Mouse (Mus musculus): ENCODE results near the gene Slc37a1. TPM values are rescaled to one million over a fixed set of nuclear protein-coding genes. Genes with fewer than 3 reads are reported as not detected.
A peak's percentile ranks its signal among the peaks of the same experiment; 100 is the strongest.

Gene Slc37a1
- polyA plus RNA-seq, 1 experiment from 2014 or later, result 6.7 TPM

DNA sequence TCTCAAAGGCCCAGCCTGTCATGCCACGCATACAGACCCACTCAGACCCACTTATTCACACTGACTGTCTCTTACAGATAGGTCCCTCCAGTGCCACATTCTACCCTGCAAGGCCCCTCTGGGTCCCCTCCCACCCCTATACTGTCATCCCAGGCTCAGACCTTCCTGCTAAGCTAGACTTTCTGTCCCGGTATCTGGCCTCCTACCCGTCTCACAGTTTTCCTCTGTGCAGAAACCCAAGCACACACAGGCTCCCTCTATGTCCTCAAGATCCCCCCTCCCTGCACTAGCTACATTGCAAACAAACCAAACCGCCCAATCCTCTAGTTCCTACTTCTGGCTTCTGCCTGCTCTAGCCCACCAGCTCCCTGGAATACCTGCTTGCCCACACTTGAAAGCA is 8.7 kb upstream of the Slc37a1 start:
- ATAC-seq (ENCODE audit: extremely low read depth, insufficient number of reproducible peaks, low FRiP score, low TSS enrichment), result no peak
- no peaks in the 10 kb centered on the region; the same call in 1 of the 2 replicates for H3K27me3 ChIP-seq (replicated peaks)
- no peak overlapping the region; the same call in 1 of the 2 replicates for H3K4me2 ChIP-seq
- H3K4me1 ChIP-seq, result peaks cover 11% of the 10 kb centered on the region; the same call in 1 of the 2 replicates
- H3K9ac ChIP-seq, result no peak overlapping the region
- H3K9me3 ChIP-seq, result no peaks in the 10 kb centered on the region
- H3K4me3 ChIP-seq, result no peak overlapping the region
- H3K27ac ChIP-seq (replicated peaks), result no peak overlapping the region
- H3K36me3 ChIP-seq, result no peaks in the 10 kb centered on the region
- 73% methylated on average over 4 of the region's 4 CpGs for WGBS

DNA sequence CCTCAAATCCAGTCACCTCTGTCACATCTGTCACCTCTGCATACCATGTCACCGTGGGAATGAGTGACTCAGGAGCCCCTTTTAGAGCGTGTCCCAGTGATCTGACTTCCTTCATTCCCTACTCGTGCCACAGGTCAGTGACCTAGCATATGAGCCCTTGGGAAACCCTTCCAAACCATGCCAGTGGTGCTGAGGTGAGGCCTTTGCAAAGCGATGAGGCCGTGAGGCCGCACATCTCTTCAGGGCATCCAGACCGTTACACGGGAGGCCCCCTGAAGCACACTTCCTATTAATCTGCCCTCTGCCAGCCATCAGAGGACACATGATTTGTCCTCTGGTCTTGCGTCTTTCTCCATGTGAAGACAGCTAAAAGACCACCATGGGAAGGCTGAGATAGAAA is 7.1 kb upstream of the Slc37a1 start:
- Histone ChIP-seq H3K27me3 (replicated peaks) (no peaks in the 10 kb centered on the region), H3K27ac (replicated peaks) (no peak overlapping the region), H3K9ac (no peak overlapping the region), H3K4me3 (no peak overlapping the region), H3K36me3 (no peaks in the 10 kb centered on the region), H3K4me2 (no peak overlapping the region), H3K4me1 (peaks cover 11% of the 10 kb centered on the region; the same call in 1 of the 2 replicates), H3K9me3 (no peaks in the 10 kb centered on the region)
- no peak for ATAC-seq (ENCODE audit: extremely low read depth, insufficient number of reproducible peaks, low FRiP score, low TSS enrichment)
- 57% methylated on average over 9 of the region's 9 CpGs for WGBS

DNA sequence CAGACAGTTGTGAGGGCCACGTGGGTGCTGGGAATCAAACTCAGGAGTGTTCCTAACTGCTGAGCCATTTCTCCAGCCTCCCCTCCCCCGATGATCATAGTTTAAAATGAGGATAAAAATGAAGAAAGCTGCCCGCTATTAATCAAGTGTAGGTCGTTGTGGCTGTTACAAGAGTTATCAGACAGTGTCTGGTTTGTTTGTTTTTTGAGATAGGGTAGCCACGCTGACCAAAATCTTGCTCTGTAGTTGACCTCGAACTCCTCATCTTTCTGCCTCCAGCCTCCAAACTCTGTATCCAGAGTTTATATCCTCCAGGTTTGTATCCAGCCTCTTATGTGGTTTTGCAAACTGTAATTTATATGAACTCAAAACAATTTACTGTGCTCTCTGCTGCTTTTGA is 6.3 kb upstream of the Slc37a1 start:
- Histone ChIP-seq H3K4me2 (no peak overlapping the region), H3K9ac (no peak overlapping the region), H3K9me3 (no peaks in the 10 kb centered on the region), H3K4me1 (peaks cover 11% of the 10 kb centered on the region; the same call in 1 of the 2 replicates), H3K4me3 (no peak overlapping the region), H3K27ac (replicated peaks) (no peak overlapping the region), H3K27me3 (replicated peaks) (no peaks in the 10 kb centered on the region), H3K36me3 (no peaks in the 10 kb centered on the region)
- no peak for ATAC-seq (ENCODE audit: extremely low read depth, insufficient number of reproducible peaks, low FRiP score, low TSS enrichment)
- WGBS, result 51% methylated on average over 6 of the region's 6 CpGs

DNA sequence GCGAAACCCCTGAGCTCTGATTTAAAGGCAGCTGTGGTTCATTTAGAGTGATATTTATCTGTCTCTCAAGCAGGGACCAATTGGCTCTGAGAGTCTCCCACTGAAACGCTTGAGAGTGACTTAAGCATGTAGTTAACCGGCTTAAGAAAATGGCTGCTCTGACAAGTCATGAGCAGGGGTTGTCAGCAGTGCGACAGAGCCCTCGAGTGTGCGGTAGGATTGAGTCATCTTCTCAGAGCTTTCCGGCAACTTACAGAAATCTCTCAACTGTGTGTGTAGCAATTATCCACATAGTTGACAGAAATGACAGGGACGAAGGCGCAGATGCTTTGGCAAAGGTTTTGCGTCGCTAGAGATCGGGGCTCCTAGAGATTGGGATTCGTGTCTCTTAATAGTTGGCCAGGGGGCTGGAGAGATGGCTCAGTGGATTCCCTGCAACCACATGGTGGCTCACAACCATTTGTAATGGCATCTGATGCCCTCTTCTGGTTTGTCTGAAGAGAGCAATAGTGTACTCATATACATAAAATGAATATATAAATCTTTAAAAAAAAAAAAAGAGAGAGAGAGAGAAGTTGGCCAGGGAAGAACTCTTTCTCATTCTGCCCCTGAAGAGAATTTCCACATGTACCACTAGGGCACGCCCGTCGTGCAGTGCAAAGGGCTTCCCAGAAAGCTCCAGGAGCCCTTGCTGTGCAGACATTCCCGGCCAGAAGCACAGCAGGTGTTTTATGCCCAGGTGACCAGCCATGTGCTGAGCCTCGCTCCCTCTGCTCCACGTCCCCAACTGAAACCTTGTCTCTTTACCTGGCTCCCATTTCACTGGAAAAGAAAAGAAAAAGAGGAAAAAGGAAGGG is 4.5 kb upstream of the Slc37a1 start:
- Histone ChIP-seq H3K4me3 (no peak overlapping the region), H3K27ac (replicated peaks) (no peak overlapping the region), H3K27me3 (replicated peaks) (no peaks in the 10 kb centered on the region), H3K9me3 (no peaks in the 10 kb centered on the region), H3K4me1 (0 out of 2 replicates have a peak, but pooled peaks cover 4% of the 10 kb centered on the region), H3K9ac (no peak overlapping the region), H3K4me2 (no peak overlapping the region), H3K36me3 (no peaks in the 10 kb centered on the region)
- ATAC-seq (ENCODE audit: extremely low read depth, insufficient number of reproducible peaks, low FRiP score, low TSS enrichment), result no peak
- 39% methylated on average over 19 of the region's 19 CpGs for WGBS

DNA sequence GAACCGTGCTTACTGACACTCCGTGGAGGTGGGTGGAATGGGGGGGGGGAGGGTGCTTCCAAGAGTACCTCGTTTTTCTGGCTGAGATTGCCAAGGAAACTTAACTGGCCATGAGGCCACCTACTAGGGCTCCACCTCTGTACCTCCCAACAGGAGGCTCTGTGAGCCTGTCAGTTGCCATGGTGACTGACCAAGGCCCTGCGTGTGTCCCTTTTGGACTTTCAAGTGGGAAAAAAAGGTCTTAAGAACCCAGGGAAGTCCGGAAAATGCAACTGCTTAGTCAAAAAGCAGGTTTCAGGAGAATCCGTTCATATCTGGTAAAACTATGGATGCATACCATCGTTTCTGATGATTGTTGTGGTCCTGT is 3.9 kb upstream of the Slc37a1 start:
- Histone ChIP-seq H3K4me1 (no peaks in the 10 kb centered on the region), H3K27me3 (replicated peaks) (no peaks in the 10 kb centered on the region), H3K4me2 (no peak overlapping the region), H3K9ac (no peak overlapping the region), H3K27ac (replicated peaks) (no peak overlapping the region), H3K9me3 (no peaks in the 10 kb centered on the region), H3K4me3 (no peak overlapping the region), H3K36me3 (no peaks in the 10 kb centered on the region)
- 30% methylated on average over 7 of the region's 7 CpGs for WGBS
- ATAC-seq (ENCODE audit: extremely low read depth, insufficient number of reproducible peaks, low FRiP score, low TSS enrichment), result no peak

DNA sequence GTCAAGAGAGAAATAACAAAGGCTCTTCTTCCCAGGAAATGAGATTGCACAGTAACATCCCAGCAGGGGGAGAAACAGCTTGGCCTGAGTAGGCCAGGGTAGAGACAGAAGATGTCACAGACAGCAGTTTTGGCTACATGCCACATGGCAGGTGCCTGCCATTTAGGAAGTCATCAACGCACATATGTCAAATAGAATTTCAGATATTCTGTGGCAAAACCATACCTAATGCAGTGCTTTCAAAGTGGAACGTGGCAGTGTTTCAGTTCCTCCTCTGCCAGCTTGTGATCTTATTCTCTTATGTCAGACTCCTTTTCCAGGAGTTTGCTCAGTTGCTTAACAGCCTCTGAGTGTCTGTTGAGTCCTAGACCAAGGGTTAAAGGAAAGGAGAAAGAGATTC is 725 bp upstream of the Slc37a1 start:
- Histone ChIP-seq H3K4me1 (no peaks in the 10 kb centered on the region), H3K27ac (replicated peaks) (no peak overlapping the region), H3K36me3 (no peaks in the 10 kb centered on the region), H3K9me3 (no peaks in the 10 kb centered on the region), H3K9ac (no peak overlapping the region), H3K4me3 (no peak overlapping the region), H3K4me2 (no peak overlapping the region), H3K27me3 (replicated peaks) (no peaks in the 10 kb centered on the region)
- 73% methylated on average over 2 of the region's 2 CpGs for WGBS
- ATAC-seq (ENCODE audit: extremely low read depth, insufficient number of reproducible peaks, low FRiP score, low TSS enrichment), result no peak

DNA sequence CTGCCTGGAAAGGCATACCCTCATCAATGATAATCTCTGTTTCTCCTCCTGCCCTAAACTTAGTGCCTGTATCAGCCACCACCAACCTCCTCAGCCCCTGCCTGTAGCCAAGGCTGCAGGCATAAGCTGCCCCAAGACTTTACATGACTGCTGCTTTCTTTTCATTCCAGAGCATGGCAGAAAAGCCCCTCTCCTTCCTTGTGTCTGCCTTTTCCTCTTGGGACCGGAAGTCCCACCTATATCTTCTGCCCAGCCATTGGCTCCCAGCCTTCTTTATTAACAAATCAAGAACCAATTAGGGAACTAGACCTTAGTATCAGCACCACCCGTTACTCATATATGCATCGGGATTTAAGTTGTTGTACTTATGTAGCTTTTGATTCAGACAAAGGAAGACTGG is 624 bp downstream of the Slc37a1 start:
- H3K4me3 ChIP-seq, result no peak overlapping the region
- no peak overlapping the region for H3K4me2 ChIP-seq
- 75% methylated on average over 3 of the region's 3 CpGs for WGBS
- no peak overlapping the region for H3K27ac ChIP-seq (replicated peaks)
- no peaks in the 10 kb centered on the region for H3K9me3 ChIP-seq
- no peak for ATAC-seq (ENCODE audit: extremely low read depth, insufficient number of reproducible peaks, low FRiP score, low TSS enrichment)
- H3K27me3 ChIP-seq (replicated peaks), result no peaks in the 10 kb centered on the region
- no peak overlapping the region for H3K9ac ChIP-seq
- no peaks in the 10 kb centered on the region for H3K4me1 ChIP-seq
- no peaks in the 10 kb centered on the region for H3K36me3 ChIP-seq

DNA sequence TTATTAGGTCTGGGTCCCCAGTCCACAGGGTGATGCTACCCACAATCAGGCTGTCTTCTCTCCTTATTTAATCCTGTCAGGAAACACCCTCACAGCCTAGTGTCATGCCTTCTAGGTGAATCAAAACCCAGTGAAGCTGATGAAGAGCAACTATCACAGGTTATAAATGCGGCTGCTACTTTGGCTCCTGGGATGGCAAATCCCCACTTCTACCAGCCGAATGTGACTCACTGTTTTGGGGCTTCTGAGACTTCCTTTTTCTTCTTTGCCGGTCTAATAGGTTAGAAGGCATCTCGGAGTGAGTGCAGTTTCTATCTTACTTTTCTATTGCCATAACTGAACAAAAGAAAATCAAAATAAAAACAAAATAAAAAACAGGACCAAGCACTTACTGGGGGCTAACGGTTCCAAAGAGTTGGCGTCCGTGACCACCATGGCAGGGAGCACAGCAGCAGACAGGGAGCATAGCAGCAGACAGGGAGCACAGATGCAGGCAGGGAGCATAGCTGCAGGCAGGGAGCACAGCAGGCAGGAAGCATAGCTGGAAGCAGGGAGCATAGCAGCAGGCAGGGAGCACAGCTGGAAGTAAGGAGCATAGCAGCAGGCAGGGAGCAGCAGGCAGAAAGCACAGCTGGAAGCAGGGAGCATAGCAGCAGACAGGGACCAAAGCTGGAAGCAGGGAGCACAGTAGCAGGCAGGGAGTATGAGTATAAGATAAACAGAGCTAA is 2.6 kb downstream of the Slc37a1 start:
- Histone ChIP-seq H3K4me1 (no peaks in the 10 kb centered on the region), H3K9ac (no peak overlapping the region), H3K9me3 (no peaks in the 10 kb centered on the region), H3K27me3 (replicated peaks) (no peaks in the 10 kb centered on the region), H3K27ac (replicated peaks) (no peak overlapping the region), H3K36me3 (no peaks in the 10 kb centered on the region), H3K4me2 (no peak overlapping the region), H3K4me3 (no peak overlapping the region)
- ATAC-seq (ENCODE audit: extremely low read depth, insufficient number of reproducible peaks, low FRiP score, low TSS enrichment), result no peak
- 52% methylated on average over 7 of the region's 7 CpGs for WGBS

DNA sequence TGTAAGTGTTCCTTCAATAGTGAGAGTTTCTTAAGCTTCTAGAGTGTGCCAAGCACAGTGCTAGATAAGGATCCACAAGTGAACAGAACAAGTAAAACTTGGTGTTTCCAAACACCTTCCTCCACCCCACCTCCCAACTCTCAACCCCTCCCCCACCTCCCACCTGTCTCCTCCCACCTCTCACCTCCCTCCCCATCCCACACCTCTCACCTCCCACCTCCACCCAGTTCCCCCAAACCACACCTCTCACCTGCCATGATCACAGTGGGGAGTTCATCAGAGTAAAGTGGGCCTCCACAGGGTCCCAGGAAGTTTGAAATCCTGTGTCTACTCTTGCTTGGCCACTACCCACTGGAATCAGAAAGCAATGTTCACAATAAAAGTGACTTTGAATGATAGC is 3.7 kb downstream of the Slc37a1 start:
- H3K4me2 ChIP-seq, result no peak overlapping the region
- H3K27ac ChIP-seq (replicated peaks), result no peak overlapping the region
- H3K9ac ChIP-seq, result no peak overlapping the region
- peaks cover 3% of the 10 kb centered on the region for H3K27me3 ChIP-seq (replicated peaks)
- no peaks in the 10 kb centered on the region for H3K36me3 ChIP-seq
- H3K4me3 ChIP-seq, result no peak overlapping the region
- peaks cover 2% of the 10 kb centered on the region for H3K4me1 ChIP-seq
- no peak for ATAC-seq (ENCODE audit: extremely low read depth, insufficient number of reproducible peaks, low FRiP score, low TSS enrichment)
- H3K9me3 ChIP-seq, result no peaks in the 10 kb centered on the region

DNA sequence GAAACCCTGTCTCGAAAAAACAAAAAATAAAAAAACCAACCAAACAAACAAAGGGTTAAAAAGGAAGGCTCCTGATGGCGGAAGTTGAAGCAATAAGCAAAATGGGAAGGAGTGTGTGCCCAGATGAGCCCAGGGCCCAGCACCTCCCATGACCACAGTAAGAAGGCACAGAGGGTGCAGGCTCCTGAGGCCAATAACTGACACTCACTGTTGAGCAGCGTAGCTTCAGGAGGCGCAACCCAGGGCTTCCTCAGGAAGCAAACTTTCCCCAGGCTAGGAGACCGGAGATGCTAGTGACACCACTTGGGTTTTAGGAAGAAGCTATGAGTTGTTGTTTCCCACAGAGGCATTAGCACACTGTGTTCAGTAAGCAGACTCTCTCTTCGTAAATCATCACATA is 4.3 kb downstream of the Slc37a1 start:
- no peak for ATAC-seq (ENCODE audit: extremely low read depth, insufficient number of reproducible peaks, low FRiP score, low TSS enrichment)
- WGBS, result 69% methylated on average over 6 of the region's 6 CpGs
- Histone ChIP-seq H3K9ac (no peak overlapping the region), H3K27ac (replicated peaks) (no peak overlapping the region), H3K4me1 (peaks cover 7% of the 10 kb centered on the region), H3K9me3 (no peaks in the 10 kb centered on the region), H3K4me3 (no peak overlapping the region), H3K36me3 (no peaks in the 10 kb centered on the region), H3K27me3 (replicated peaks) (peaks cover 9% of the 10 kb centered on the region), H3K4me2 (no peak overlapping the region)

DNA sequence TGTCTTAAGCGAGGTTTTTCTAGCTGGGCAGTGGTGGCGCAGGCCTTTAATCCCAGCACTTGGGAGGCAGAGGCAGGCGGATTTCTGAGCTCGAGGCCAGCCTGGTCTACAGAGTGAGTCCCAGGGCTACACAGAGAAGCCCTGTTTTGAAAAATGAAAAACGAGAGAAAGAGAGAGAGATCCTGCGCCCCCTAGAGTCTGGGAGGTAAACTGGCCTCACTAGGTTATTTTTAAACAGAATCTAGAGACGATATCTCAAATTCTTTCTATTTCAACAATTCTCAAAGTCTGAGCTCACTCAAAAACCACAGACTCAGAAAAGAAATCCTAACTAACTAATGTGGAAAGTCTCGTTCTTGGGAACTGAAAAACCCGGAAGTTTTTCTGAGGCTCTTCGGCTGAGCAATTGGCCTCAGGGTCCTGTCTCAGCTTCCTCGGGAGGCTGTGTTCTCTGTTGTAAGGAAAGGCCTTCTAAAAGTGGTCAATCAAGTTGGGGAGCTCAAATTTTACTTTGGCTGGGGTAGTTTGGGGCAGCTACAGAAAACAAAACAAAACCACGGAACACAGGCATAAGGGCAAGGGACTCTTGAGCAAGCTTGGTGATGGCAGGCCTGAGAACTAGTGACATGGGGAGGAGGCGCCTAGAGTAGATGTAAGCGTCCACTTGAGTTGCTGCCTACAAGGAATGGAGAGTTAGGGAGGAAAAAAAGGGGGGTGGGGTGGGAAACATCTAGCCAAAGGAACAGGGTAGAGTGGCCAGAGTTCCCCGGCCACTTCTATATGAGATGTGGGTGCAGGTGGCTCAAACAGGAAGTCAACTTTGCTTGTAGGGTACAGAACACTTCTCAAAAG is 8.0 kb downstream of the Slc37a1 start:
- no peak overlapping the region for H3K9ac ChIP-seq
- H3K4me3 ChIP-seq, result peak overlapping the region; percentile 69; the same call in 1 of the 2 replicates
- no peak overlapping the region for H3K27ac ChIP-seq (replicated peaks)
- H3K4me2 ChIP-seq, result 0 out of 2 replicates have a peak overlapping the region, but pooled peaks have one; percentile 100
- H3K9me3 ChIP-seq, result no peaks in the 10 kb centered on the region
- H3K4me1 ChIP-seq, result peaks cover 42% of the 10 kb centered on the region
- H3K27me3 ChIP-seq (replicated peaks), result peaks cover 17% of the 10 kb centered on the region
- H3K36me3 ChIP-seq, result no peaks in the 10 kb centered on the region
- WGBS, result 72% methylated on average over 15 of the region's 15 CpGs
- ATAC-seq (ENCODE audit: extremely low read depth, insufficient number of reproducible peaks, low FRiP score, low TSS enrichment), result no peak

Data from heart, embryonic 13.5 days (tissue).